Mouse (Mus musculus): ENCODE data around the gene Phox2a. TPM values are rescaled to one million over a fixed set of nuclear protein-coding genes. Genes with fewer than 3 reads are reported as not detected.

Phox2a gene
- polyA plus RNA-seq (2012; fragmentation: generic; extraction: Trizol), result 0.05 TPM
- long read RNA-seq, experiment 1, result 0 reads
- long read RNA-seq, experiment 2, result 0 reads

GRCm38 (mm10) chr7:101817861-101818401 is at the start of gene Phox2a:
TSS of gene Phox2a (plus strand) at chr7:101818313.
- no peak within 1 kb of the TSS for H3ac ChIP-seq (ENCODE audit: control insufficient read depth, insufficient read length, low read depth)
- no peak within 1 kb of the TSS for H3K4me3 ChIP-seq (ENCODE audit: insufficient read depth, poor library complexity, severe bottlenecking)
- TF ChIP-seq MYOD1 (IDR thresholded peaks at IDR 0.05; ENCODE audit: control insufficient read depth, insufficient read length, low read depth), result no peak
- no peak for TF ChIP-seq MYOG (IDR thresholded peaks at IDR 0.05; ENCODE audit: control insufficient read depth, extremely low read depth, insufficient read length)
- no peaks in the 10 kb centered on the region for H3K36me3 ChIP-seq (ENCODE audit: control insufficient read depth, insufficient read depth)
- H3K79me2 ChIP-seq (ENCODE audit: control insufficient read depth, insufficient read depth), result no peaks in the 10 kb centered on the region
- no peaks in the 10 kb centered on the region for H3K79me3 ChIP-seq (ENCODE audit: low read depth)
- H3K27me3 ChIP-seq (ENCODE audit: control insufficient read depth, insufficient read depth, insufficient read length), result peaks cover 6% of the 10 kb centered on the region

- no peak for TF ChIP-seq MYOD1 (IDR thresholded peaks at IDR 0.05; ENCODE audit: control insufficient read depth, insufficient read length, low read depth)
- no peak for TF ChIP-seq CEBPB (IDR thresholded peaks at IDR 0.05; ENCODE audit: low read depth)
- no peak for TF ChIP-seq MAX (IDR thresholded peaks at IDR 0.05)
- TF ChIP-seq MYOG (IDR thresholded peaks at IDR 0.05; ENCODE audit: control insufficient read depth, extremely low read depth, insufficient read length), result no peak
- H3ac ChIP-seq (ENCODE audit: control insufficient read depth, insufficient read length, low read depth), result no peak overlapping the region
These were observed 48.1 kb upstream of the Phox2a start for GRCm38 (mm10) chr7:101770051-101770450.

GRCm38 (mm10) chr7:101771604-101772003 is 46.5 kb upstream of the Phox2a start:
- TF ChIP-seq MYOD1 (IDR thresholded peaks at IDR 0.05; ENCODE audit: control insufficient read depth, insufficient read length, low read depth) (no peak), CEBPB (IDR thresholded peaks at IDR 0.05; ENCODE audit: low read depth) (no peak), MYOG (IDR thresholded peaks at IDR 0.05; ENCODE audit: control insufficient read depth, extremely low read depth, insufficient read length) (no peak)
- H3K79me2 ChIP-seq (ENCODE audit: control insufficient read depth, insufficient read depth), result no peaks in the 10 kb centered on the region
- H3K36me3 ChIP-seq (ENCODE audit: control insufficient read depth, insufficient read depth), result peaks cover 3% of the 10 kb centered on the region
- H3ac ChIP-seq (ENCODE audit: control insufficient read depth, insufficient read length, low read depth), result no peak overlapping the region
- H3K4me3 ChIP-seq (ENCODE audit: insufficient read depth, poor library complexity, severe bottlenecking), result no peak overlapping the region
- H3K79me3 ChIP-seq (ENCODE audit: low read depth), result no peaks in the 10 kb centered on the region
- H3K27me3 ChIP-seq (ENCODE audit: control insufficient read depth, insufficient read depth, insufficient read length), result no peaks in the 10 kb centered on the region

More at GRCm38 (mm10) chr7:101770051-101770450, 48.1 kb upstream of the Phox2a start:
- no peaks in the 10 kb centered on the region for H3K27me3 ChIP-seq (ENCODE audit: control insufficient read depth, insufficient read depth, insufficient read length)
- peaks cover 3% of the 10 kb centered on the region for H3K36me3 ChIP-seq (ENCODE audit: control insufficient read depth, insufficient read depth)
- no peak overlapping the region for H3K4me3 ChIP-seq (ENCODE audit: insufficient read depth, poor library complexity, severe bottlenecking)
- no peaks in the 10 kb centered on the region for H3K79me2 ChIP-seq (ENCODE audit: control insufficient read depth, insufficient read depth)
- no peaks in the 10 kb centered on the region for H3K79me3 ChIP-seq (ENCODE audit: low read depth)

GRCm38 (mm10) chr7:101772687-101773086 is 45.4 kb upstream of the Phox2a start:
- Histone ChIP-seq H3K79me2 (ENCODE audit: control insufficient read depth, insufficient read depth) (no peaks in the 10 kb centered on the region), H3K36me3 (ENCODE audit: control insufficient read depth, insufficient read depth) (peaks cover 3% of the 10 kb centered on the region), H3K79me3 (ENCODE audit: low read depth) (no peaks in the 10 kb centered on the region), H3K4me3 (ENCODE audit: insufficient read depth, poor library complexity, severe bottlenecking) (no peak overlapping the region), H3ac (ENCODE audit: control insufficient read depth, insufficient read length, low read depth) (no peak overlapping the region), H3K27me3 (ENCODE audit: control insufficient read depth, insufficient read depth, insufficient read length) (no peaks in the 10 kb centered on the region)
- TF ChIP-seq USF1 (IDR thresholded peaks at IDR 0.05; ENCODE audit: low read depth), result no peak
- no peak for TF ChIP-seq MYOG (IDR thresholded peaks at IDR 0.05; ENCODE audit: control insufficient read depth, extremely low read depth, insufficient read length)
- TF ChIP-seq CTCF (IDR thresholded peaks at IDR 0.05; ENCODE audit: control insufficient read depth, insufficient read depth, insufficient read length), result no peak
- no peak for TF ChIP-seq MAX (IDR thresholded peaks at IDR 0.05)
- TF ChIP-seq CEBPB (IDR thresholded peaks at IDR 0.05; ENCODE audit: low read depth), result no peak
- TF ChIP-seq FOSL1 (IDR thresholded peaks at IDR 0.05; ENCODE audit: insufficient read depth, low read length, poor library complexity, severe bottlenecking), result no peak
- no peak for TF ChIP-seq MYOD1 (IDR thresholded peaks at IDR 0.05; ENCODE audit: control insufficient read depth, insufficient read length, low read depth)

- Histone ChIP-seq H3K79me3 (ENCODE audit: low read depth) (no peaks in the 10 kb centered on the region), H3K79me2 (ENCODE audit: control insufficient read depth, insufficient read depth) (no peaks in the 10 kb centered on the region), H3K4me3 (ENCODE audit: insufficient read depth, poor library complexity, severe bottlenecking) (no peak overlapping the region), H3K27me3 (ENCODE audit: control insufficient read depth, insufficient read depth, insufficient read length) (no peaks in the 10 kb centered on the region), H3ac (ENCODE audit: control insufficient read depth, insufficient read length, low read depth) (no peak overlapping the region), H3K36me3 (ENCODE audit: control insufficient read depth, insufficient read depth) (peaks cover 4% of the 10 kb centered on the region)
- TF ChIP-seq CTCF (IDR thresholded peaks at IDR 0.05; ENCODE audit: control insufficient read depth, insufficient read depth, insufficient read length) (no peak), MYOD1 (IDR thresholded peaks at IDR 0.05; ENCODE audit: control insufficient read depth, insufficient read length, low read depth) (no peak), MYOG (IDR thresholded peaks at IDR 0.05; ENCODE audit: control insufficient read depth, extremely low read depth, insufficient read length) (no peak), USF1 (IDR thresholded peaks at IDR 0.05; ENCODE audit: low read depth) (no peak), CEBPB (IDR thresholded peaks at IDR 0.05; ENCODE audit: low read depth) (no peak), MAX (IDR thresholded peaks at IDR 0.05) (no peak), FOSL1 (IDR thresholded peaks at IDR 0.05; ENCODE audit: insufficient read depth, low read length, poor library complexity, severe bottlenecking) (no peak)
These were observed 41.1 kb upstream of the Phox2a start for GRCm38 (mm10) chr7:101777053-101777452.

GRCm38 (mm10) chr7:101820295-101821030 is 2.4 kb downstream of the Phox2a start:
- no peak overlapping the region for H3ac ChIP-seq (ENCODE audit: control insufficient read depth, insufficient read length, low read depth)
- TF ChIP-seq USF1 (IDR thresholded peaks at IDR 0.05; ENCODE audit: low read depth) (no peak), CEBPB (IDR thresholded peaks at IDR 0.05; ENCODE audit: low read depth) (no peak), FOSL1 (IDR thresholded peaks at IDR 0.05; ENCODE audit: insufficient read depth, low read length, poor library complexity, severe bottlenecking) (no peak), MYOD1 (IDR thresholded peaks at IDR 0.05; ENCODE audit: control insufficient read depth, insufficient read length, low read depth) (no peak), CTCF (IDR thresholded peaks at IDR 0.05; ENCODE audit: control insufficient read depth, insufficient read depth, insufficient read length) (no peak), MYOG (IDR thresholded peaks at IDR 0.05; ENCODE audit: control insufficient read depth, extremely low read depth, insufficient read length) (no peak), MAX (IDR thresholded peaks at IDR 0.05) (no peak)
- no peaks in the 10 kb centered on the region for H3K79me2 ChIP-seq (ENCODE audit: control insufficient read depth, insufficient read depth)
- H3K27me3 ChIP-seq (ENCODE audit: control insufficient read depth, insufficient read depth, insufficient read length), result peaks cover 6% of the 10 kb centered on the region
- peaks cover 13% of the 10 kb centered on the region for H3K36me3 ChIP-seq (ENCODE audit: control insufficient read depth, insufficient read depth)
- H3K4me3 ChIP-seq (ENCODE audit: insufficient read depth, poor library complexity, severe bottlenecking), result no peak overlapping the region
- no peaks in the 10 kb centered on the region for H3K79me3 ChIP-seq (ENCODE audit: low read depth)

Measured in C2C12 (cell line).